Mouse (Mus musculus) adrenal gland, postnatal 25 days (tissue): Measurements from ENCODE around the gene Opcml. TPM values are rescaled to one million over a fixed set of nuclear protein-coding genes. Genes with fewer than 3 reads are reported as not detected.

ENCODE experiments used
- DNase-seq: peaks from one replicate; pipeline ENCODE4 v3.0.0; 2021; ENCODE audit warnings: mixed read lengths
- total RNA-seq: library from RNA; stranded (reverse); gene quantifications from 2 replicates; pipeline ENCODE4 v1.2.3, GENCODE M21; 2021

Gene Opcml
- total RNA-seq, 1 experiment from 2014 or later, result 1.1 TPM

DNA sequence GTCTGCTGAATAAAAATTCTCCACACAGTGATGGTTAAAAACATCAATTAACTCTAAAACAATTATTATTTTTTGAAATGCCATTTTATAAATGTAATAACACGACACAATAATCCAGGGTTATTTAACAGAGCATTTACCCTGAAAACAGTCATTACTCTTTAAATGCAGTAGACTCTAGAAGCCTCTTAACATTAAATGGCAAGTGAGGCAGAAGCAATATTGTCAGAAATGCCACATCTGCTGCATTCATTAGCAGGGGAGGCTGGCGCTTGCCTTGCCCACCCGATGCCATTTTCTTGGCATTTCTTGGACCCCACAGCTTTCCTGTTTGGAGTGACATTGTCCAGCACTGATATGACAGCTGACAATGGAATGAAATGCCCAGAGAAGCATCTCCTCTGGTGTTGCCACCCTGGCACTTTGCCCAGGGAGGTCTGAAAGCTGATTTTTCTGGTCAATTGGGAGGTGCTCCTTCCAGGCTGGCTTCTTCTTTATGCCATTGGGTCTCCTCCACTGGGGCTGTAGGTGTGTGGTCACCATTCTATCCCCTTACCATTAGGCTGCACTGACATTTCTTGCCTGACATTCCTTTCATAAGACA lies 649.7 kb downstream of the Opcml start:
- DNase-seq, result no peak

DNA sequence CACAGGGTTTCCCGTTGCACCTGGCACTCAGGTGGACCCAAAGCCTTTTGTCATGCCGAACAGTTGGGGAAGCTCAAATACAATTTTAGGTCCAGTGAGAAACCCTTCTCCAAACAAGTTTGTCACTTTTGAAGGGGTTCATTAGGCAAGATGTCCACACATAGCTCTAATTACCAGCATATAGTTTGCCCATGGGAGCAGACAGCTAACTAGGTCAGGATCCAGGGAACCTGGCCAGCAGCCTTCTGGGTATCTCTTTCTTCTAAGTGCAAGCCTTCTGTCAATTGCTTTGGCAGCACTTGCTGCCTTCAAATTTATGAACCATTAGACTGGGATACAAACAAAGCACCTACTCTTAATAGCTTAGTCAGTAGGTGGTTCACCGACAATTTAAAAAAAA lies 653.9 kb downstream of the Opcml start:
- DNase-seq, result no peak

DNA sequence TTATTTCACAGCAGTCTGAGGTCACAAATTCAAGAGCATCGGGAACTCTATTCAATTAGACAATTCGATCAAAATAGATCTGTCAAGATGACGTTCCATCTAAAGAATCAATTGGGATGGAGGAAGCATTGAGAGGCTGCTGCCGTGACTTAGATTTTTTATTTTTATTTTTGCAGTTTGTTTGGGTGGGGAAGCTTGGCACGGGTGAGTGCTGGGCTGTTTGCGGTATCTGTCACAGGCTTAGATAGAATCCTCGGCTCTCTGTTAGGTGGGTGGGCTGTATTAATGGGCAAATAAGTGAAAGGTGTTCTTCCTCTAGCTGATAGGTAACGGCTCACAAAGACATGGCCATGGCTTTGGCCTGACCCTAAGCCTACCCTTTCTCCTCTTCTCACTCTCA lies 654.4 kb downstream of the Opcml start:
- DNase-seq, result no peak

DNA sequence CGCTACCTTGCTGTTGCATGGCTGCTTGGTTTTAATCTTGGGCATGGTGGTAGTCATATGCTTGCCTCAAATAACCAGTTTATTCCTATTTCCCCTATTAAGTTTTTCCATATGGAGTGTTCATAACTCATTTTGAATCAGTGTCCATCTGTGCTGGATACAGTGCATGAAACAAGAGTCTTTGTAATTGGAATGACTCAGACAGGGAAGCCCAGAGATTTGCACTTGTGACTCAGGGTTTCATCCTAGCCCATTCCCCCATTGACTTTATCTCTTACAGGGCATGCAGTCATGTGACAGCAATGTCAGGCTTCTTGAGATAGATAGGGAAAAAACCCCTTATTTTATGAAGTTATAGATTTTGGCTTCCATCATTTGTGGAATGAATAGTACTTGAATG lies 655.3 kb downstream of the Opcml start:
- DNase-seq, result no peak

DNA sequence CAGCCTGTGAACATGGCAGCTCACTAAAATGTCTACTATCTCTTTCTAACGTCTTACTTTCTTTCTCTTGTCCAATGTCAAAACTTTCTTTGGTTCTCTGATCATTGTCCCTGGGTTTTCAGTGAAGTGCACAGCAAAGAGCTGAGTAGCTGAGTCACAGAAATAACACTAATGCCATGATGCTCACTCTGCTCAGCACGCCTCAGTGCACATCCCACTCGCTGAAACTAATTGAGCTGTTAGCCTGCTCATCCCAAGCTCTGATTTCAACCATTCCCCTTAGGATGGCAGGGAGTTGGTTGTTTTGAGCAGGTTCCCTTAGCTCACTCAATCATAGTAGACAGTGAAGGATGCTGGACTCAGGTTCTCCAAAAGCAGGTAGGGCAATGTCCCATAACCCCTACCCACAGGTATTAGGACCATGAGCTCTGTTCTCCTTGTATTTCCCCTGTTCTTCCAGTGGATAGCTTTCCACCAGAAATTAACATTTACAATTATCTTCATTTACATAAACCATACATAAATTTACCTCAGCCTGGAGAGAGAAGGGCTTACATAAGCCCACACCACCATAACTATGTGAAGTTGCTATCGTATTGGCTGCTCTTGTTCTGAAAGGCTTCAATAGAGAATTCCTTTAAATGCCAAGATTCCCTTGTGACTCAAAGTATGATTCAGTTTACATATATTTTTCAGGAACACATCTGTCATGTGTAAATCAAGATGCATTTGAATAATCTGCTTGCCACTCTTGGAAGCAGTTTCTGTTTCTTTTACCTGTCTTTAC lies 655.9 kb downstream of the Opcml start:
- no peak for DNase-seq

DNA sequence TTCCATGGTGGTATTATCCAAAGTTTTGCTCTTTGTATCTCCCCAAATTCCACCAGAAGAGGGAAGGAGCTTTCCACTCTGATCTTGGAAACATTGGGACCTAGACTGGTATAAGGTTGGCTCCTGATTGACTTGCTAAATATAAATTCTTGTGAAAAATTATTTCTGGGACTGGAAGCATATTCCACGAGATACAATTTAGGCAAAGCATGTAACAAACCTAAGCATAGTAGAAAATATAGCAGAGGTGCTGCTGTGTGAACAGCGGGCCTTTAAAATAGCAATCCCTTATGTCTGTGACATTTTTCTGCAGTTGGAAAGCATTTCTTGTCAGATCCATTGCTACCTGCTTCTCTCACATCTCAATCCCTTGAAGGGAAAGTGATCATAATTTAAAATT lies 661.9 kb downstream of the Opcml start:
- DNase-seq, result no peak

DNA sequence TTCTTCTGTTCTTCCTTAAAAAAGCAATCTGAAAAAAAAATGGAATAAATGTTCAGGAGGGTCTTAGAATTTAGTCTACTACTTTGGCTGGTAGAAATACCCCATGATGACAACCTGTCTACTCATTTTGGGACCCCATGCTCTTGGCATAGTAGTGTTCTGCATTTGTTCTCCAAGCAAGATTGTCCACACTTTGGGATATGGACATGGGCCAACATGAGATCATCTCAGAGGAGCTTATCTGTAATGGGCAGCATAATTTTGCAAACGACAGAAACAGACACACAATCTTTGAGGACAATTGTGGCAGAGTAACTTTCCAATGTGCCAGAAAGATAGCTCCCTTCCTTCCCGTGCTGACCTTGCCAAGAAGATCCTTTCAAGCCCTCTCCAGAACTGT lies 662.5 kb downstream of the Opcml start:
- DNase-seq, result no peak

DNA sequence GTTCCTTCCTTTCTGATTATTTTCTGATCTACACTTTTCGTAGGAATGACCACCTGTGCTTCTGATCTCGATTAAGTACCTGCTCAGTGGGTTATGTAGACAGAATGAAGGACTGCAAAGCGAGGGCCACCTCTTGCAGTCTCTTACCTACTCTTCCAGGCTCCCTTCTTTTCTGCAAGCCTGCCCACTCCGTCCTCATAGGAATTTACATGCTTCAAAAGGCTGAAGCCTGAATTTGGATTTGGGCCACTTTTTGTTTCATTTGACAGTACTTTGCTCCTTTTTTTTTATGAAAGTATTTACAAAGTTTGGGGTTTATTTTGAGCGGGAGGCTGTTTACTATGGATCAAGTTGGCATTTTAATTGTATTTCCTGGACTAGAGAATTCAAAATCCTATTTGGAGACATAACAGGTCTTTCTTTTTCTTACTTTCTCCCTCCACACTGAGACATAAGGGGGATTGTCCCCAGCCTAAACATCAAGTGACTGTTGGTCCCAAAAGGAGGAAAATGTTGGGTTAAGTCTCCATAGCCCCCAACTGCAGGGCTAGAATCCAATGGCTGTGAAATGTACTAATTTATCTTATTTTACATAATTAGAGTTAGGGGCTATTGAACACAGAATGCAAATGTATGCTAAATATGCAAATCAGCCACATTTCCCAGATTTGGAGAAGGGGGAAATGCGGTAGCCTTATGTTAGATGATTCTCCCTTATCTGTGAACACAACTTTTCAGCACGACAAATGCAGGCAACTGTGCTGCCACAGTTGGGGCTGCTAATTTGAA lies 667.6 kb downstream of the Opcml start:
- DNase-seq, result no peak

DNA sequence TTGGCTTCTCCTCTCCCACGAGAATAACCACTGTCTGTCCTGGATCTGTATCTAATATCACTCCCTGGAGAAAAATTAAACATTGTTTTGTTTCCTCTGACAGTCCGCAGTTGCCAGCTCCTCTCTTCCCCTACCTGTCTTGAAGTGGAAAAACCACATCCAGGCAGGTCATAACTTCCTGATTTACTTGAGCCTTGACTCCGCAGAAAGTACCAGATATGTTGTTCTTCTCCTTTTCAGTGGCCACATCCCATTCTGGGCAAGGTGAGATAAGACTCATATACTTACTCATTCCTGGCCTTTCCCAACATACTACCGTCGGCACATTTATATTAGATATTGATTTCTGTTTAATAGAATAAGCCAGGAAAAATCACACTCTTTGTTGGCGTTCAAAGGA lies 673.0 kb downstream of the Opcml start:
- DNase-seq, result no peak

DNA sequence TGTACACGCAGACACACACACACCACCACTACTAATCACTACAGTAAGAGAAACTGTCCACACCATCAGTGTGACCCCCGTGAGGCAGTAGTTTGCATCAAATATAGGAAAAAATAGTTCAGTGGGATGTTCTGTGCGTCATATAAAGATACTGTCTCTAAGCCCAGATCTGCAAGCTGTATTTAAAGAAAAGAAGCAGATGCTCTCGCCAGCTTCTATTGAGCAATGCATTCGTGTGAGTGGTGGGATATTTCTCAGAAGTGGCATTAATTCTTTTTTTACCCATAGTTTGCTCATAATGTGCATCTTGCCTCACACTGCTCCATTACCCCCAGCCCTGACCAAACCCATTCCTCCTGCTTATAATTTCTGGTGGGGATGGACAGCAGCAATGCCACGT lies 678.8 kb downstream of the Opcml start:
- no peak for DNase-seq

DNA sequence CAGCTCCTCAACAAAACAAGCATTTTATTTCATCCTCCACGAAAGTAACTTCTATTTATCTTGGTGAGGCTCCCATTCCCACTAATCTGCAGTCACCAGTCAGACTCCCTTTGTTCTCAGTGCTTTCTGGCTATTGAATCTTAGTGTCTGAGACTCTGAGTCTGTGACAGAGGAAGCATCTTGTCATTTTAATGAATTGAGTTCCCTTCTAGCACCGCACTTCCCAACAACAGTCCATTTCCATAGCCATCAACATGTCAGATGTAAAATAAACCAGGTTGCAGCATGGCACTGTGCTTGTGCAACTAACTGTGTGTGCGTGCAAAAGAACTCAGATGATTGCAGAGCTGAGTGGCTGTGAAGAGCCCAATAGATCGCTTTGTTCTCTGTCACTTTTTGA lies 680.9 kb downstream of the Opcml start:
- DNase-seq, result no peak

DNA sequence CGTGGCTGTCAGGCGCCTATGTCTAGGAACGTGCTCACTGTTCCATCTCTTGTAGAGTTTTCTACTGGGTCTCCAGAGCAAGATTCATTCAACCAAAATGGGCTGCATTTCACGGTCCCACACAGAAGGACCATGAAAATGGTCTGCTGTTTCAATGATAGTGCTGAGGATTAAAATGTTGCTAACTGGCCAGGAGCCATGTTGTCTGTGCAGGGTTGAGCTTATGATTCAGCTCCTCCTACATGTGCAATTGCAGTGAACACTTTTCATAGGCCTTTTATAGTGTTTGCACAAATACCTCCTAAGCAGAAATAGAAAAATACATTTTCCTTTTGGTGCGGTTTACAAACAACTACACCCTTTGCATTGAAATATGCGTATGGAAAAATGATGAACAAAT lies 684.0 kb downstream of the Opcml start:
- no peak for DNase-seq

DNA sequence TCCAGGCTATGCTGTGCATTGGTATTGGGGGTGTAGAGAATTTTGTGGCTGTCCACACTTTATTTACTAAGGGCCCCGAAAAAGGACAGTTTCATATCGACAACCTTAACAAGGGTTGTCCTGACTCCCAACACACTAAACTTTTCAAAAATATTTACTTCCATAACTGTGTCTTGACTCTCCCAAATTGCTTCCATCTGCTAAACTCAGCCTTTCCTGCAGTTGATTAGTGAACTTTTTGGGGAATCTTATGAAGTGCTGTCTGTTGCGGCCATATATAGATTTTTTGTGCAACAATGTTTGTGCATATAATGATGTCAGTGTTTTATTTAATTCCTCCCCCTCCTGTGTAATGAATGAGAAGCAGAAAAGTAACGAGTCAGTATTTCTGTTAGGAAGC lies 690.7 kb downstream of the Opcml start:
- no peak for DNase-seq

DNA sequence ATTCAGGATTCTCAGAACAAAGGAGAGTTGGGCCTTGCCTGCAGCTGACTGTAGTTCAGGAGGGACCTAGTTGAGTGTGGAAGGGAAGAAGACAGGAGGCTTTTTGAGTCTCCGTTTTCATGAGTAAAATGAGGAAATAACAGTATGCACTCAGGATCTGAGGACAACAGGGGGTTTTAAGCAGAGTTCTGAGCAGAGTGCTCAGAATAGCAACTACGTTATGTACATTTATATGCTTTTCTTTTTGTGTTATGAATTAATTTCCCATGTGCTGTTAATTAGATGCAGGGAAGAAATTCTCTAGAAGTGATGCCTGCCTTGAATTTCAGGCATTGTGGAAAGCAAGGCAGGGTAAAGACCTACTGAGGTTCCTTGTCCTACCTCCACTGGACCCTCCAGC lies 697.9 kb downstream of the Opcml start:
- no peak for DNase-seq

DNA sequence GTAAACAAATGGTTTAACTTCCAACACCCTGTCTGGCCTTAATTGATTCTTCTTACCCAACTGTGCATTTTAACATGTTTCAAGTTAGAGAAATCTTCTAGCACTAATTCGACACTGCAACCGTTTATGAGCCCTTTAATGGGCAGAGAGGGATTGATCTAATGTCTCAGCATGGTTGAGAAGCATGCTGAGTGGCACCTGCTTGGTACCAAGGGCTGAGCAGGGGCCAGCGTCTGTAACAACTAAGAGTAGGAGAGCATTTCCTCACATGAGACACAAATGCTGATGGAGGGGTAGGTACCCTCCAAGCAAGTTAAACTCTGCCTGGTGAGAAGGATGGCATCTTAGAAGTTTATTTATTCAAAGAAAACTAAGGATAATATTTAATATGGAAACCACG lies 699.3 kb downstream of the Opcml start:
- no peak for DNase-seq

DNA sequence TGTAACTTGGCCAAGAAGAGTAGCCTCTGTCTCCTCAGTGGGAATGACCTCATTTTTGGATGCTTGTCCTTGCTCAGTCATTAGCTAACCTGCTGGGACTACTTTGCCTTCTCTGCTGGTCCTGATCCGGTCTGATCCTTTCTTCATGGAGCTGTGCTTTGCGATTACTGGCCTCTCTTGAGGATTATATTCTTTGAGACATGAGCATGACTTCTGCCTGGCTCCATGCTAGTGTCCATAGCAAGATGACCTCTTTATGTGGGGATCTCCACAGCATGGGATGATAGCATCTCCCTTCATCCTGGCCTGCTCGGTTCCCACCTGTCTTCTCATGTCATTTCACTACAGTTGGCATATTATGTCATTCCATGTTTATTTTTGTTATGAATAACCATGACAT lies 699.8 kb downstream of the Opcml start:
- no peak for DNase-seq

DNA sequence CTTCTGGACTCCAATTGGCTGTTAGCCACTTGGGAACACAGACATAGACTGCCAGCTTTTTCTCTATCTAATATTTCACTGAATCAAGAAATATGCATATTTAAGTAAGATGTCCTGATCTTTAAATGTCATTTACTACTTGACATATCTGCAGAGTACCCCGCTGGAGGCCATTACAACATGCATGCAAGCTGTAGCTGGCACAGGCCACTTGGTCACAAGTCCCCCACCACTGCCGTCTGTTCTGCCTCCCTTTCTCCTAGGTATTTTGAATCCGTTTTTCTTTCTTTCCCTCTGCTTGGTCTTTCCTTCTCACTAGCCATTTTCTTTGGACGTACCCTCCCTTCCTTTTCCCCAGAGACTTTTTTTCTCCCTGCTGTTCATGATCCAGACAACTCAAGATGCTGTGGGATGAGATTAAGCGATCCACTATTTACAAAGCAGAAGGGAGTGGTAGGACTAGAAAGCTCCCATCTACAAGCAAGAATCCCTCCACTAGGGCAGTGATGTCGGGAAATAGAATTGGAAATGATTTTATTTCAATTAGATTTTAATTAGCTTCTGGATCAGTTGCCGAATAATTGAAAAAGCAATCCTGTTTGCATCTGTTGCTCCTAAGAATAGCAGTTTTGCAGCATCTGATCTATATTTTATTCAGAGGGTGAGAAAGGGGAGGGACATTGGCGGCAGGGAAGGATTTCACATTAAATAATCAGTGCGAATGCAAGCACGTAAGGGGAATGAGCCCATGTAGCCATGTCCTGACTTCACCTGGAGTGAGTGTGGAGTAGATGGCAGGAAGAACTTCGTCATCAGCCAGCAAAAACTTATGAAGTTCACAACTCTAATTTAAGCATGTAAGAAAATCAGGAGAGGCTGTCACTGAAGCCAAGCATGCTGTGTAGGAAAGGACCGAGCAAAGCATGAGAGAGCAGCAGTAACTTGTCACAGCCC lies 709.5 kb downstream of the Opcml start:
- DNase-seq, result no peak

DNA sequence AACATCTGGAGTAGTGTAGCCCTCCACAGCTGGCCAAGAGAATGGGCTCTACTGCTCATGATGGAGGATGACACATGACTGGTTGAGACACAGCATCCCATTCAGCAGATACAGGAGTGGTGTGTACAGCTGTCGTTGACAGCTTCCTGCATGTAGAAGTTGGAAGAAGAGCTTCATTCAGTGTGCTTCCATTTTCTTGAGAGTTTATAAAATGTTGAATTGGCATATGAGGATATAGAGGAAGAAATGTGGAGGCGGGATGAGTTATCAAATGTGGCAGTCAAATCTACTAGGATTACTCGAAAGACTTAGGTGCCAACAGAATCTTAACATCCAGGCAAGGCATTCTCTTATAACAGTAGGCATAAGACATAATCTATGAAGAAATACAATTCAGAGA lies 723.3 kb downstream of the Opcml start:
- no peak for DNase-seq

DNA sequence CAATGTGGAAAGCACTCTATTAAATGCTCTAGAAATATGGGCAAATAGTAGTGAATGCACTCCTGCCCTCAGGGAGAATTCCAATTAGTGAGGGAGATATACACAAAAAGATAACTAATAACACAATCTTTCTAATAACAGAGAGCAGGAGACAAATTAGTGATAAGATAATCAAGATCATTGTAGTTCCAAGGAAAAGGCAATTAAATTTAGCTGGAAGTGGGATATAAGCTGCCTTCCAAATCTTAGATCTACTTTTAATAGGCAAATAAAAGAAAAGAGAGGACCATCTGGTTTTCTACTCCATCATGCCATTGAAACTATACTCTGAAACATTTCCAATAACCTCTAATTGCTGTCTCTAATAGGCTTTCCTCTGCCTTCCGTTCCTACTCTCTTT lies 742.6 kb downstream of the Opcml start:
- no peak for DNase-seq

DNA sequence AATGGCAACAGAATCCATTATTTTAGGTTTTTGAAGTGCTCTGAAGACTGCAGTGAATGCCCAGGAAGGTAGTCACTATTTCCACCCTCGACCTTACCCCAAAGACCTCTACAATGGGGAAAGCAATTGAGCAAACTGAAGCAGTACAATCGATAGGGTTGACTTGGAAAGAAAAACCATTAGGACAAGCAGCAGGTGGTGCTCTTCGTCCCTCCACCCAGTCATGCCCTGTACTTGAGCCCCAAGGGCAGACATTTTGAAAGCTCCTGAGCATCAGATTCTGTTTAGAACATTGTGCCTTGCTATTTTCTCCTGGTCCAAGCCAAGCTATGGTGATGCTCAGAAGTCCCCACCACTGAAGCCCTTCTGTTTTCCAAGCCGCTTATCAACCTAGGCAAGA lies 744.4 kb downstream of the Opcml start:
- no peak for DNase-seq

DNA sequence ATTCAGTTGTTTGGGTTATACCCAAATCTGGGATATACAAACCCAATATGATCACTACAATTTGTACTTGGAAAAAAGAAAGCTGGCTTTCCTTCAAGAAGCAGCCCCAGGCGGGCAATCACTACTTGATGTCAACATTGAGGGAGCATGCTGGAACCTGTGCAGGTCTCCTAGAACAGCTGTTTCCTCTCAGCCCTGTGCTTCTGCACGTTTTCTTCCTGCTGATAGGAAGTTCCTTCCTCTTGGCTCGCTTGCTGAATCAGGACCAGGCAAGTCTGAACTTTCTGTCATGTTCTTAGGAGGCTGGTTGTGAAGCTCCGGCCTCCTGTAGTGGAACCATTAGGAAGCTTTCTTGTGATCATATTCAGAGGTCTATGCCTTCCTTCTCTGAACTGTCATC lies 746.1 kb downstream of the Opcml start:
- no peak for DNase-seq

DNA sequence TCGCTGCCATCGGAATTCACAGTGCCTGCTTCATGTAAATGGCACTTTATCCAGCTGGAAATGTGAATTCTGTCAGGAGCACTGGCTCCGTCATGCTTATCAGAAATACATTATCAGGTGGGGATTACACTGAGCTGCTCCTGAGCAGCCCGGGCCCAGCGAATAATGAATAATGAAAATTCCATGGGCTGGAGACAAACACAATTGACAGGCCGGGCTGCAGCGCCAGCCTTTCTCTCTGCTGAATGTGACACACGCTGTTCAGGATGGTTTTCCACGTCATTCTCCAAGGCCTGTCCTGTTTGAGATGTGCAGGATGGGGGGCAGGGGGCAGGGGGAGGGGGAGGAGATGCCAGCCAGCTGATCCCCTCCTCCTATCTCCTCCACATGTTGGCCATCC lies 757.6 kb downstream of the Opcml start:
- DNase-seq, result no peak
